Mouse (Mus musculus) bone marrow, adult 2 months (tissue): Measurements from ENCODE around the gene Pla2g4e.

ENCODE experiments used
- CTCF ChIP-seq: fragments of 200-500 bp; IDR thresholded peaks from 2 replicates; pipeline ENCODE4 v1.5.1; 2011; ENCODE audit warnings: low read length, control low read depth; ENCODE audit not compliant: control insufficient read depth, insufficient read depth
- POLR2A ChIP-seq: fragments of 200-500 bp; IDR thresholded peaks from 2 replicates; pipeline ENCODE4 v1.6.1; 2011; ENCODE audit warnings: low read depth, mild to moderate bottlenecking, control low read depth, low read length, borderline replicate concordance; ENCODE audit not compliant: control insufficient read depth

GRCm38 (mm10) chr2:120256259-120256658 lies 11.1 kb upstream of the Pla2g4e start:
- TF ChIP-seq CTCF (no peak), POLR2A (no peak)
